Mouse (Mus musculus) cerebellum, postnatal 36 days (tissue): ENCODE data around the gene Magi1.
A peak's percentile ranks its signal among the peaks of the same experiment; 100 is the strongest.

Experiments
- DNase-seq, 2 experiments: peaks; one replicate each; pipeline ENCODE4 v3.0.0; 2021 to 2022; ENCODE audit warnings: mixed read lengths in 2 of 2

Gene Magi1

DNA sequence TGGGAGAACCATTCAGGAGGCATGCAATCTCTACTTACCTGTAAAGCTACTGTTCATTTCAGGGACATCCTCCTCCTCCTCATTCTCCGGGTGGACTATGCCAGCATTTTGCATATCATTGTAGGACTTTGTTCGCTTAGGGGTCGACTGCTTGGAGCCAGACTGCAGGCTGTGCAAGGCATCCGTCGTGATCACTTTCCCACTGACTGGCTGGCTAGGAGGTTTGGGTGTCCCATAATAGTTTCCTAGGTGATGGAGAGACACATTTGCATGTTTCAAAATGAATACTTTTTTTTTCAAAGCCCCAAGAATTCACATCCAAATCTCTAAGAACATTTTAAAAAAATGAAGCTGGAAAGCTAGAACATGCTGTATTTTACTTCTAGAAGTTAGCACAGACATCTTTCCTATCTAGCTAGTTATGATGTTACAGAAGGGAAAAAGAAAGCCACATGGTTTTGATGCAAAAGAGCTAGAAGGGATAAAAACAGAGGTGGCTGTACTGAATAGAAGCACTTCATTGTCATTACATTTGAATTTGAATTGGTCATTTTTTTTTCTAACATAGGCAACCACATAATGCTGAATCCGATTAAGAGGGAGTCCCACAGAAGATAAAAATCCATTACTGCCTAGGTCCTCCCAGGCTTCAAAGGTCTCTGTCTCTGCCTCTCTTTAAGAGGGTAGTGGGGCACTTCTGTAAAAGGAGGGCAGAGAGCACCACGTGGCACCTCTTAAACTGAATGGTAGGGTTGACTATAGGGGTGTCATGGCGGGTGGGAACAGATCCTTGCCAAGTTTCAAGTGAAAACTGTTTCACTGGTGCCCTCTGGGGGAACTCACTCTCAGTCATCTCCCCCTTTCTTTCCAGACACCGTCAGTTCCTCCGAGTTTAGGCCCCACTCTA, 491.2 kb downstream of the Magi1 start:
- no peak for DNase-seq

DNA sequence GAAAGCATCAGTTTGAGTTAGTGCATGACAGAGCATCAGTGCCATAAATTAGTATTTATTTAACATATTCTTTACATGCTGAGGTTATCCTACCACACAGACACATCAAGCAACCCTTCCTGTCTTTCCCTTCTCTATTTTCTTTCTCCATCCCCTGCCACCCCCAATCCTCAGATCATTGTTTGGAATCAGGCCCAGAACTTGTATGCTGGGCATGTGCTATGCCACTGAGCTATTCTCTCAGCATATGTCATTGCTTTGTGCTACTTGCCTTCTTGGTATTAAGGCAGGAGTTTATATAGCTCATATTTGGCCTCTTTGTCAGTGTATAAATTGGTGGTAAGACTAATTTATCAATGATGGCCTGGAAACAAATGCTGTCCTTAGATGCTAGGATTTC, 494.0 kb downstream of the Magi1 start:
- no peak for DNase-seq

DNA sequence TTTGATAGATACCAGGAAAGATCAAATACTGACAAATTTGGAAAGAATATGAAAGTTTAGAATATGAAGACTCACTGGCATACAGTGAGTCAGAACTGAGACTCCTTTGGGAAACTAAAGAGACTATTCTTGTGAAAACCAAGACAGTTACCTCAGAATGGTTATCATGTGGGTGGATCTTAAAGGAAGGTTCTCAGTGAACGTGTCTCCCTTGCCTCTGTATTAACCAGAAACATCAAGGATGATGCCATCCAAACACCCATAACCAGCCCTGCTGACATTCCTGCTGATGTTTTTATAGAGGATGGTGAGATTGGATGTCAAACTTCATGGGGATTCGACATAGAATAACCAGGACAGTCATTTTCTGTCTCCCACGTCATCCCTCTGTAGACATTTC, 496.7 kb downstream of the Magi1 start:
- DNase-seq = no peak

DNA sequence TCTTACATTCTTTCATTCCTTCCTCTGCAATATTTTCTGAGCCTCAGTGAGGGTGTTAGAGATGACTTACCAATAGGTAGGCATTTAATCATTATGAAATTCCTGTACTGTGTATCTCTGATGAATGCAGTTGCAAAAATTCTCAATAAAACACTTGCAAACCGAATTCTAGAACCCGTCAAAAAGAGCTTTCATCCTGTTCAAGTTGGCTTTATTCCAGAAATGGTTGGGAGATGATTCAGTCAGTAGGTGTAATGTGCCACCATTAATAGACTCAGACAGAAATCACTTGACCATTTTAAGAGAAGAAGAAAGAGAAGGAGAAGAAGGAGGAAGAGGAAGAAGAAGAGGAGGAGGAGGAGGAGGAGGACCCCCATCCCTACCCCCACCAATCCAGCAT, 497.5 kb downstream of the Magi1 start:
- DNase-seq = no peak

DNA sequence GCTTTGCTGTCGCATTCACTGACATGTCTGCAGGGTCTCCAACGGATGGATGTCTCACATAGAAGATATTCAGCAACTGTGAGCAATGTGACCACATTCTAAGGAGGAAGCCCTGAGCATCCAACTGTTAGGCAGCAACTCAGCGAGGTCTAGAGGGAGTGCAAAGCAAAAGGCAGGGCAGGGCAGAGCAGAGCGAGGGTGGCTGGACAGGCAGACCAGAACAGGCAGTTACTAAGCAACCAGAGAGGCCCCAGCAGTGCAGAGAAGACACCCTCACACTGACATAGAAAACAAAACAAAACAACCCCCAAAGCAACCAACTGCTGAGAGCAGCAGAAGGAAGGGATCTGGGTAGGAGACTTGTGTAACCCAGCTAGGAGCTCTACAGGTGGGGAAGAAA, 512.6 kb downstream of the Magi1 start:
- no peak for DNase-seq

DNA sequence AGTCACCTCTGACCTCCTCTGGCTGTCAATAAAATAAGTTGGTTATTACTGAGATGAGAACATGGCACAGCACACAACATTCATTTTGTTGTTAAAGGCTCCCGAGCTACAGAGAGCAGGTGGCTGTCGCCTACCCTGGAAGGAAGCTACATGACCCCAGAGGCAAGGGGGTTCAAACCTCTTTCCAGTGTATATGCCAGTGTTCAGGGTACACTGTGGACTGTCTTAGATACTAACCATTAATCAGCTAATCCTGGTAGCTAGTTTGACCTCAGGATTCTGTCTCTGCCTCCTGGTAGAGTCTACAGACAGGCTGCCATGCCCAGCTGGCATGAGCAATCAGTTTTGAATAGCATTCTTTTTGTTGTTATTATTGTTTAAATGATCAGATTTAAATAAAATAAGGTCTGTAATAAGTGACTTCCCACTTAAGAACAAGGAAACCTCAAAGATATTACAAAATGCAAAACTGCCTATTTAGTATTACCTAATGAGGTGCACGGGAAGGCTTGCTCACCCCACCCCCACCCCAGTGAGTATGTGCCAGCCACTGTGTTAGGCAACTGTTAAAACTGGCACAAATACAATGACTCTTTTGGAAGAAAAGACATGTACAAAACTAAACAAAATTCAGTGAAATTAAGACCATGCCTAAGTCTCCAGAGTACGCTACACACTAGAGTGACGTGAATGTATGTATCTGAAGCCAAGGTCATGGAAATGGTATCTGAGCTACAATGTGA, 513.3 kb downstream of the Magi1 start:
- no peak for DNase-seq

DNA sequence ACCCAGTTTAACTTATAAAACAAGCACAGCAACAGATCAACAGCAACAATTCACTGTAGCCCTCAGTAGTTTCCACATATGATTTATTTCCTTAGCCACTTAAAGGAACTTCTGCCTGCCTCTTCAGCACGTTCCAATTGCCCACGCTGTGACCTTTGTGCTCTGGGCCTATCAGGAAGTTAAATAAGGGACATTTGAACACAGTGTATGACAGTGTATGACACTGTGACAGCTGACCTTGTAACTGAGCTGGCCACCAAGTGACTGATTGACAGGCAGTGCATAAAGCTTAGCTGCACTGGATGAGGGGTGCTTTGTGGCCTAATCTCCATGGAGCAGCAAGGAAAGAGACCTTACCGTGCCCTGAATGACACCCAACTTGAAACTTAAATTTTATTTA, 525.6 kb downstream of the Magi1 start:
- no peak for DNase-seq

DNA sequence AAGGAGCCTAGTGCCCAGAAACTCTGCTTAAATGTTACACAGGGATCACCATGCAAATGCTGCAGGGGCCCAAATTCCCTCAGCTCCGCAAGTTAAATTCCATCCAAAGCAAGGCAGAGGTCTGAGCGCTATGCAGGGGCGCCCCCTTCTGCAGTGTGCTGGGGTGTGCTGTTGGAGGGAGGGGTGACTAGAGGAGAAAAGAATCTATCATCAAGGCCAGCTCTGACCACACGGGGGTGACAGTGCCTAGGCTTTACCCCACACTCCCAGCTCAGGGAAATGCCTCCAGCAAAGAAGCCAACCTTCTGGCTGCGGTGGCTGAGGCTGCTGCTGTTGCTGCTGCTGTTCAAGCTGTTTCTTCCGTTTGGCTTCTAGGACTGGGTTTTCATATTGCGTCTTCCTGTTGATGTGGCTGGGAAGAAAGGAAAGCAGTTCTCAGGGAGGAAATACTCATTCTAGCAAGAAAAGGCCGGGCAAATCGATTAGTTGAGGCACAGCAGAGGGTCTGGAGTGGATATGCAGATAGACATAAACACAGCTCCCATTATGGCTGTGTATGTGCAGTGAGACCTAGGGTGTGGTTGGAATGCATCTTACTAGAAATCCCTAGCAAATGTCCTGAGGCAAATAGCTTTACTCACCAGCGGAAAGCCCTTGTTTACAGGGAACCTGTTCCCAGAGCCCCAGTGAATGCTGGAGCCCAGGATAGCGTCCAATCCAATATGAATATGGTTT, 526.2 kb downstream of the Magi1 start:
- DNase-seq = peak; percentile 78 to 79

DNA sequence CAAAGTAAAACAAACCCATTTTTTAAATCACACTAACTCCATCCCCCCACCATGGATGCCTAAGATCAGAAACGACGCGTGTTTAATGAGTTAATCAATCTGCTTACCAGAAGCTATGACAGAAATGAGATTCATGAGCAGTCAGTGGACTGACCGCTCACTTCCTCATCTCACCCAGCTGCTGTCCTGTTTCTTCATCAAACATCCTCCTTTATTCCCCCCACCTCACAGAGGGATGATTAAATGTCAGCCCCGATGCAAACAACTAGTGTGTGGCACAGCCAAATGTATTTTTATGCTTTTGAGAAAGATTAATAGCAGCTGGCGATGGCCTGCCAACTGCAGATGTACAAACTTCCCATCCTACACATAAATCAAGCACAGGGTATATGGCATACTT, 540.6 kb downstream of the Magi1 start:
- no peak for DNase-seq

DNA sequence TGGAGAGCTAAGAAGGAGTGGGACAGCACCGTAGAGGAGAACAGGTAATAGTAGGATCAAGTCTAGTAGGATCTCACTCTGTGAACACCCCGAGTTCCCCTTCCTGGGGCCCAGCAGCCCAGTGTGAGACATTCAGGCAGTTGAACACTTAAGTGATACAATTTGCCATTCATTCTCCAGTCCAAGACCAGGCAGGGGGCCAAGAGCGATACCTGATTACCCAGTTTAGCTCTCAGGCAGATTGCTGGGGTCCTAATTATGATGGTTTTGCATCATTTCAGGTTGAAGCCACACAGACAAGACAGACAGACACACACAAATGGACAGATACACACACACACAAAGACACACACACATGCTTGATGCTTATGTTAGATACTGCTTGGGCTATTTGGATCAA, 543.9 kb downstream of the Magi1 start:
- no peak for DNase-seq

DNA sequence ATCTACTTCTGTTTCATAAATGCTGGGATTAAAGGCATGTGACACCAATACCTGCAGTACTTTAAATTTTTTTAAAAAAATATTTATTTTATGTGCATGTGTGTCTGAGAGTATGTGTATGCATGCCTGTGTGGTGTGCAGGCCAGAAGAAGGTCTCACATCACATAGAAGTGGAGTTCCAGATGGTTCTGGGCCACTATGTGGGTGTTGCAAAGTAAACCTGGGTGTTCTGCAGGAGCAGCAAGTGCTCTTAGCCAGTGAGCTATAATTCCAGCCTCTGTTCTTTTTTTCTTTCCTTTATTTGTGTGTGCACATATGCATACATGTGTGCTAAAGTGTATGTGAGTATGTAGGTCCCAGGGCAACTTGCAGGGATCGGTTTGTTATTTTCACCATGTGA, 546.6 kb downstream of the Magi1 start:
- DNase-seq = no peak

DNA sequence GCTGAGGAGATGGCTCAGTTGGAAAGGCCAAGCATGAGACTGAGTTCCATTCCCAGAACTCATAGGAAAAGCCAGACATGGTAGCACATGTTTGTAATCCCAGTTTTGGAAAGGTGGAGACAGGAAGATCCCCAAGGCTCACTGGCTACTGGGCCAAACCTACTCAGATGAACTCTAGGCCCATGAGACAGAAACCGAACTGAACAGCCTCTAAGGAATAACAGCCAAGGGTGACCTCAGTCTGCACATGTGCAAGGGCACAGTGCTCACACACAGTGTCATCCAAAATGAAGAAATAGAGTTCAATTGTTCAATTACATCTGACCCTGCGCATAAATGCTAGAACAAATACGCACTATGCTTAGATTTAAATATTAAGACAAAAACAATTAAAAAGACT, 547.6 kb downstream of the Magi1 start:
- DNase-seq = no peak

DNA sequence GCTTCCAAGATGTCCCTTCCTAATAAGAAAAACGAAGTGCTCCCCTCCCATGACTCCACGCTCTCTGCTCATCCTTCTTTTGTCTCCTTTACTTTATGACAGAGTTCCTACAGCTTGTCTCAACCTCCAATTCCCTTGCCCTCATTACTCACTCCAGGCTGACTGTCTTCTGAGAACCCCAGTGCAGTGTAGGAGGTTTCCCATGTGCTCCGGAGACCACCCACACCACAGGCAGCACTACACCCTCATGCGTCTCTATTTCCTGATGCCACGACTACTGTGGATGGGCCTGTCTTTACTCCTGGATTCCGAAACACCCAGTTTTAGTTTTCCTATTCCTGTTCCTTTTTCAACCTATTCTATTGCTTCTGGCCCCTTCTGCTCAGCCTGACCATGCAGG, 549.9 kb downstream of the Magi1 start:
- DNase-seq = no peak

DNA sequence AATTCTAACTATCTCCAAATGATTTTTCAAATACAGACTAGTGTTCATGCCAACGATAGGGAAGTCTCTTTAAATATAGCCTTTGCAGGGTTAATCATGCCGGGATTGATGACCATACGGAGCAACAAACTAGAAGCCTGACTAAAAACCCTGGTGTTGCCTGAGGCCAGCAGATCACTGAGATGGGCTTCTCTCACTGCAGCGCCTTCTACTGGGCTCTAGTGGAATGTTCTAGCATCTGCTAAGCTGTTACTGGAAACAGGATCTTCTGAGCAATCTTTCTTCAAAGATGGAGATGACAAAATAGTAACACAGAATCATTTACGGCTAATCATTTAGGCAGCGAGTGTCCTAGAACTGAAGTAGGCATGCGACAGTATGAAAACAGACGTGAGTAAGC, 554.0 kb downstream of the Magi1 start:
- DNase-seq = peak in 1 of 2 experiments; percentile 28

DNA sequence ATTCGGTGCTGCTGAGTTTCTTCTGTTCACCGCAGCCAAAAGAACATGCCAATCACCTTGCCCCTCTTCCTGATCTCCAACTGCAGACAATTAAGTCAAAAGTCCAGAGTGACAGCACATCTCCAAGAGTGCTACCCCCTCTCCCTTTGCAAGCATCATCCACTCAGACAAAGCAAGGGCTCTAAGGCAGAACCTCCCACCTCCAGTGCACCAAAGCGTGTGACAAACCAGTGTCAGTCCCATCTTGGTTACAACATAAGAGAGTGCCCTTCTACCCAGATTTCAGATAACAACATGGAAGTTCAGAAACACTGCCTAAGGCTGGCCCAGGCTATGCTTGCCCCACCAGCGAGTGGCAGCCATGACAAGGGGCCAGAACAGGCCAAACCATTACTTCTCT, 554.9 kb downstream of the Magi1 start:
- no peak for DNase-seq

DNA sequence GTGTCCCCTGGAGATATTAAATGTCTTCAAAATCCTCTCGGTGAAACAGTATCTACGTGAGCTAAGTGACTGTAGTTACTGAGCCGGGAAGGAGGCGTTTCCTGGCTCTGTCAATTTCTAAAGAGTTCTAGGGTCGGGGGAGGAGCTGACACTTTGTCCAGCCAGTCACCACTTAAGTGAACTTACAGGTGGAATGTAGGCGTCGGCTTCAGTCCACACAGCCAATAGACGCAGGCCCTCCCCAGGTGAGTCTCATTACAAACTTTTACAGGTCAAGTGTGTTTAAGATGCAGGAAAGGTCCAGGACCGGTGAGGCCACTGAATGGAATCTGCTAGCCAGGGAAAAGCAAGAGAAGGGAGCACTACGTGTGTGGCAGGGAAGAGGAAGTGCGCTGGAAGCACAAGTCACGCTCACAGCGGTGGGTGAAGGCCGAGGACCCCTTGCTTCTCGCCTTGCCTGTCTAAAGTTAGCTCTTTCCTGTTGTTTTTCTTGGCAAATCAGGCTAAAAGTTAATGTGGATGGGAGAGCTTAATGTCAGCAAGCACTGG, 556.0 kb downstream of the Magi1 start:
- no peak for DNase-seq

DNA sequence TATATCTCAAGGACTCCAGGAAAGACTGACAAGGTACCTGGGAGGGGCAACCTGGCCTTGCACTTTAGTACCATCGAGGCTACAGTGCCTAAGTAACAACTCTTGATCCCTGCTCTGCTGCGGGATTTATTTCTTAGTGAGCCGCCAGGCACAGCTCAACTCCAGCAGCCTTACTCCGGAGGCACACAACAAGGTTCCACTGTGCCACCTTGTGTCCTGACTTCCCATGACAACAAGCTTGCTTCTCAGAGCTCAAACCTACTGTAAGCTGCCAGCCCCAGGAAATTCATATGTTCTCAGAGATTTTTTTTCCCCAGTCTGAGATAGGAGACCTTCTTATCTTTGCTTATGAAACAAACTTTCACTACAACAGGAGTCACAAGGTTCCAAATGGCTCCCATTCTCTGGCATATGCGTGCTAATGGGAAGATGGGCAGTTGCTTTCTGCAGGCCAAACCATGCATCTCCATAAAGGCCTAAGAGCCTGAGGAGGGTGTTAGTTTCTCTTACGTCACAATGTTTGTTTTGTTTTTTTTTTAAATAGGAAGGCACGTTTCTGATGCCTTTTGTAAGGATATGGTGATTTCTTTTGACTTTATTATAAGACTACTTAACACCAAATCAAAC, 556.8 kb downstream of the Magi1 start:
- DNase-seq = no peak

DNA sequence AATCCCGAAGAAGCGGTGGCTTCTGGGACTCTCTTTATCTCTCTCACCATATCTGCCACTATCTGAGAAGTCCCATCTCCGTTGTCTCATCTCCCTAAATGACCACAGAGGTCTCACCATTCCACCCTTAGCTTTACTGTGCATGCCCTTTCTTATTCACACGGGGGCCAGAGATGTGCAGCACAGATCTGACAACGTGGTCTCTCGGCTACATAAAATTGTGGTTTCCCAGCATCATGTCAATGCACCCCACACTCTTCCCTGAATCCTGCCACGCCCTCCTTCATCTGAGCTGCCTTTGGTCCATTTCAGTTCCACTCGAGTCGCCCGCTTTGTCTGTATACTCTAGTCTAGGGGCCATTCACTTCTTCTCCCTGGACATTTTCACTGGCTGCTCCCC, 557.6 kb downstream of the Magi1 start:
- DNase-seq = no peak

DNA sequence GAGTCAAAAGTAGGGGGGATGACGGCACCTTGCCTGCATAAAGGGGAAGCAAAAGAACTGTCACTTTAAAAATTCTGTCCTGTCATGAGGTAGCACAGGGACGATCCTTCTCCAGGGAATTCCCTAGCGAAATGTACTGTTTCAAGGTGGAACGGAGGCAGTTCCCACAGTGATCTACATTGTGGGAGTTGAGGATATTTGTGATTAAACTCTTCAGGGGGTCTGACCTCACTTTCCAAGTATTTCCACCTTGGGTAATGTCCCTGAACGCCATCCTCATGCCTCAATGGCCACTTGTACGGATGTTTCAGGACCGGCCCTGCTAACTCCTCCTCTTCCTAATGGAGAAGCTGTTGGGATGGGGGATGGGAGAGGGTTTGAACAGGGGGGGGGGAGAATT, 559.0 kb downstream of the Magi1 start:
- no peak for DNase-seq

DNA sequence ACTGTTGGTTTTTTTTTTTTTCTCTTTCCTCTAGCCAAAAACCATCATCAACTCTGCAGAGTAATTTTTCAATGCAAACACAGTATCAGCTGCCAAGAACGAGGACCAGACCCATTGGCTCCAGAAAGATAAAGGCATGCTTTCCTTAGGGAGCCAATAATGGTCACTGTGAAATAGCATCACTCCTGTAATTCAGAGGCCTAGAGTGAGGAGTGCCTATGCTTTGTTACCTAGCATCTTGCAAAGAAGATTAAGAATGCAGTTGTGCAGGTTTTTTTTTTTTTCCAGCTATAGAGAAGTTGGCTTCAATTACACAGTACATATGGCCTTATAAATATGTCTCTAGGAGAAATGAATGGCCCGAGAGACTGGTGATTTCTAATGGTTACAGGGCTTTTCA, 560.5 kb downstream of the Magi1 start:
- DNase-seq = no peak

DNA sequence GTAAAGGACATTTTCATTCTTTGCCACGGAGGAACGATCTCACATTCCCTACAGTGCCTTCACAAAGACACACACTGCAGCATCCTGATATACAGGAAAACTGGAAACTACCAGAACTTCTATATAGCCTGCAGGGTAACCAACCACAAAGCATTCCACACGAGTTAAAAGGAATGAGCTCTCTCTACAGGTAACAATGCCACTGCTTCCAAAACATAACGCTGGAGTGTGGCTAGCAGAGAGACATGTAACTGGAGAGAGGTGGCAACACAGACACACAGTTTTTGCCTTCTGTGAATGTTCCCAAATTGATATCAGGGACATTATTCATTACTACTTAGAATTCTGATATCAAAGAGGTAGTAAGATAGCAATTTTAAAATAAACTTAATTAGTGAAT, 564.2 kb downstream of the Magi1 start:
- DNase-seq = no peak

DNA sequence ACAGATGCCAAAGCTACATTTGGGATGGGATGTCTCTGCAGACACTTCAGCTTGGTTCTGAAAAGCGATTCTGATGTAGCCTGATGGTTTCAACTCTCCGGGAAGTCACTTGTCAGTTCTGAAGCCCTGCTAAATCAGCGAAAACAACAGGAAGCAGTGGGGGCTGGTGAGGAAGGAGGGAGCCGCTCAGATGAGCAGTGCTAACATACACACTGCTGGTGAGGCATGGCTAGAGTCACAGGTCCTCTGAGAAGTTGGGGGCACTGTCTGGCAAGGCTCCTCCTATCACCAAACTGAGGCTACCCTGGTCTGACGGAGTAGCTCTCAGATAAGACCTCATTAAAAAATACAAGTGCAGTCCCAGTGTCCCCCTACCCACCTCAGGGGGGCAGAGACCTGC, 565.3 kb downstream of the Magi1 start:
- no peak for DNase-seq

DNA sequence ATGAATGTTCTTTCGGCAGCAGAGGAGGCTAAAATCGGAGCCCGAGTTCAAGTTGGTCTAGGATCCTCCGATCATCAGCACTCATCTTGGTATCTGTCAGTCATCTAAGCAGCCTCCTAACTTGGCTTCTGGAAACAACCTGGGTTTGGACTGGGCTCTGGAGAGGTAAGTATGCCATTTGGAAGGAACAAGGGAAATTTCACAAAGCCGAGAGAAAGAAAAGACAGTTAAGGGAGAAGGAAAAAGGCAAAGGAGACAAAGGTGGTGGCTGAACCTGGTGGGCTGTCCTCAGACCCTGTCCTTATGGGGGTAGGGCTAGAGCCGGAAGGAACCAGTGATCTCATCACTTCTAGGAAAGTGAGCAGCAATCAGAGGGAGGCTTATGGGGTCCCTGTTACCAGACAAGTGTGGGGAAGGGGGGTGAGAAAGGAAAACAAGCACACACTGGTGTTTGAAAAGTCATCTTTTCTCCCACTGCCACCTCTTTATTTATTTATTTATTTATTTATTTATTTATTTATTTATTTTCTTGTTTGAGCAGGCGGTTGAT, 565.8 kb downstream of the Magi1 start:
- no peak for DNase-seq
